Mouse (Mus musculus): ENCODE data around the gene Ror1.
A peak's percentile ranks its signal among the peaks of the same experiment; 100 is the strongest.

The Ror1 gene

GRCm38 (mm10) chr4:100216587-100216986 lies 121.0 kb downstream of the Ror1 start:
- no peak for DNase-seq

GRCm38 (mm10) chr4:100219026-100219425 lies 123.4 kb downstream of the Ror1 start:
- DNase-seq, result peak; percentile 78 to 80

- DNase-seq, result peak in 1 of 2 experiments; percentile 36
Measured at GRCm38 (mm10) chr4:100219599-100219998, 124.0 kb downstream of the Ror1 start.

- peak; percentile 61 to 64 for DNase-seq
Measured at GRCm38 (mm10) chr4:100221978-100222737, 126.6 kb downstream of the Ror1 start.

- no peak for DNase-seq
Measured at GRCm38 (mm10) chr4:100223532-100223931, 127.9 kb downstream of the Ror1 start.

- DNase-seq, result no peak
Measured at GRCm38 (mm10) chr4:100223965-100224364, 128.4 kb downstream of the Ror1 start.

- peak in 1 of 2 experiments; percentile 40 for DNase-seq
Measured at GRCm38 (mm10) chr4:100226619-100227018, 131.0 kb downstream of the Ror1 start.

GRCm38 (mm10) chr4:100228106-100228505 lies 132.5 kb downstream of the Ror1 start:
- no peak for DNase-seq

- no peak for DNase-seq
Measured at GRCm38 (mm10) chr4:100230245-100230644, 134.7 kb downstream of the Ror1 start.

- no peak for DNase-seq
Measured at GRCm38 (mm10) chr4:100230963-100231362, 135.4 kb downstream of the Ror1 start.

GRCm38 (mm10) chr4:100231906-100232305 lies 136.3 kb downstream of the Ror1 start:
- no peak for DNase-seq

- no peak for DNase-seq
Measured at GRCm38 (mm10) chr4:100232541-100232940, 136.9 kb downstream of the Ror1 start.

GRCm38 (mm10) chr4:100233770-100234169 lies 138.2 kb downstream of the Ror1 start:
- DNase-seq, result no peak

GRCm38 (mm10) chr4:100236339-100236738 lies 140.7 kb downstream of the Ror1 start:
- no peak for DNase-seq

- no peak for DNase-seq
Measured at GRCm38 (mm10) chr4:100242061-100242756, 146.6 kb downstream of the Ror1 start.

- DNase-seq, result no peak
Measured at GRCm38 (mm10) chr4:100244250-100244649, 148.7 kb downstream of the Ror1 start.

- DNase-seq, result no peak
Measured at GRCm38 (mm10) chr4:100244701-100245100, 149.1 kb downstream of the Ror1 start.

- DNase-seq, result no peak
Measured at GRCm38 (mm10) chr4:100247826-100248225, 152.2 kb downstream of the Ror1 start.

GRCm38 (mm10) chr4:100248273-100248672 lies 152.7 kb downstream of the Ror1 start:
- DNase-seq, result no peak

GRCm38 (mm10) chr4:100251270-100251669 lies 155.7 kb downstream of the Ror1 start:
- no peak for DNase-seq

- no peak for DNase-seq
Measured at GRCm38 (mm10) chr4:100252050-100252449, 156.5 kb downstream of the Ror1 start.

- DNase-seq, result peak in 1 of 2 experiments; percentile 32
Measured at GRCm38 (mm10) chr4:100252646-100253045, 157.1 kb downstream of the Ror1 start.

- no peak for DNase-seq
Measured at GRCm38 (mm10) chr4:100253401-100253800, 157.8 kb downstream of the Ror1 start.

- no peak for DNase-seq
Measured at GRCm38 (mm10) chr4:100253831-100254230, 158.2 kb downstream of the Ror1 start.

Measured in cerebellum, postnatal 25 days (tissue).